Mouse (Mus musculus) testis, adult 2 months (tissue): ENCODE measurements at regions not wholly inside any gene's neighbourhood (a gene's known extent, or its start where the extent isn't known, plus 50 kb on each side); places are given as distances from the start of the nearest gene placed in this dataset.

Experiments
- CTCF ChIP-seq: fragments of 200-500 bp; IDR thresholded peaks from 2 replicates; pipeline ENCODE4 v1.5.1; 2012; ENCODE audit warnings: low read depth, mild to moderate bottlenecking, inconsistent platforms, low read length, moderate library complexity; ENCODE audit not compliant: control insufficient read depth, insufficient read depth, insufficient replicate concordance
- POLR2A ChIP-seq: fragments of 200-500 bp; IDR thresholded peaks from 2 replicates; pipeline ENCODE4 v1.6.1; 2012; ENCODE audit warnings: low read depth, mild to moderate bottlenecking, inconsistent platforms, low read length, moderate library complexity; ENCODE audit not compliant: control insufficient read depth

- no peak for TF ChIP-seq CTCF
- TF ChIP-seq POLR2A: no peak
These were observed 149.2 kb upstream of the Ralgapa2 start for GRCm38 (mm10) chr2:146661346-146661745.
